Mouse (Mus musculus) ES-E14 (cell line): ENCODE results near the gene Gpnmb.

Experiments used
- CHD2 ChIP-seq: IDR thresholded peaks from 2 replicates; pipeline ENCODE4 v1.6.1; 2014; ENCODE audit warnings: mild to moderate bottlenecking, low read depth, low read length, inconsistent platforms
- HCFC1 ChIP-seq: IDR thresholded peaks from 2 replicates; pipeline ENCODE4 v1.6.1; 2012; ENCODE audit warnings: low read length, inconsistent platforms, borderline replicate concordance; ENCODE audit not compliant: insufficient read depth
- ZC3H11A ChIP-seq: IDR thresholded peaks from 2 replicates; pipeline ENCODE4 v1.6.1; 2012; ENCODE audit warnings: low read depth, mild to moderate bottlenecking, inconsistent platforms, low read length, borderline replicate concordance

DNA sequence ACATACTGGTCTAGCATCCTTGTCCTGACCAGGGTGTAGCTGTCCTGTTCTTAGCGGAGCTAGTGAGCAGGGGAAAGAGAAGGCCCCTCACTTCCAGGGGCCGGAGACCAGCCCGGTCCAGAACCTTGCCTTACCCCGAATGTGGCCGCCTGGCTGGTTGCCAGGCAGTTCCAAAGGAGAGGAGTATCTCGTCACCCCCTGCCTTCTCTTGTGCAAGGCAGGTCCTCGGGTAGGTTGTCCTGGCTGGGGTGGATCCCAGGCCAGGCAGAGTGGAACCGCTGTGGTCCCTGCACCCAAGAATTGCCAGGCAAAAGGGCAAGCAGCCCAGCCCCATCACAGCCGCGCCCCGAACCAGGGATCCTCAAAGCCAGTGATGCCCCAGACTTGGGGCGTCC lies 919 bp downstream of the Gpnmb start:
- TF ChIP-seq HCFC1: no peak
- TF ChIP-seq ZC3H11A: no peak
- TF ChIP-seq CHD2: no peak
